Mouse (Mus musculus) small intestine, adult 2 months (tissue): Measurements from ENCODE around the gene Crat.

Experiments
- CTCF ChIP-seq: fragments of 200-500 bp; IDR thresholded peaks from 2 replicates; pipeline ENCODE4 v1.5.1; 2012; ENCODE audit warnings: low read depth, mild to moderate bottlenecking, control low read depth, inconsistent platforms, low read length, moderate library complexity, mixed read lengths; ENCODE audit not compliant: insufficient replicate concordance, insufficient read length; ENCODE audit errors: extremely low read depth
- POLR2A ChIP-seq: fragments of 200-500 bp; IDR thresholded peaks from 2 replicates; pipeline ENCODE4 v1.6.1; 2012; ENCODE audit warnings: low read depth, mild to moderate bottlenecking, control low read depth, inconsistent platforms, low read length, moderate library complexity

- TF ChIP-seq CTCF (no peak), POLR2A (no peak)
Measured at GRCm38 (mm10) chr2:30385591-30385990, 30.0 kb downstream of the Crat start.
